Mouse (Mus musculus): Measurements from ENCODE around the gene Itk.

DNA sequence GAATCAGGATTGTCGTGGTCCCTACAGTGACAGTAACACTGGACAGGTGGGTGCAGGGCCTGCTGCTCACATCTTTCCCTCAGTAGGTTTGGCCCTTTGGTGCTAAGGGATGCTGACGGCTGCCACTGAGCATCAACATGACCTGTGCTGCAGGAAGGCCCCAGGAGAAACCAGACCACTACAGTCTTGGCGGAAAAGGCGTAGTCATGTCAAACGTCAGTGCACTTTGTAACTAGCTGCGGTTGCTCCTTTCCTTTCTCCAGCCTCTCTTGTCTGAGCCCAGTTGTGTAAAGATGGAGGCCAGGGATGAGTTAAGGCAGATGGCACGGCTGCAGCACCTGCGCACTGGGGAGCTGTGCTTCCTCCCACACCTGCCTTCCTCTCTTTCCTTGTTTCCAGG lies 14.3 kb downstream of the Itk start:
- no peak for TF ChIP-seq POLR2A (IDR thresholded peaks at IDR 0.05; ENCODE audit: borderline replicate concordance, extremely low read depth, insufficient read depth, insufficient read length, poor library complexity, severe bottlenecking)
- no peak for TF ChIP-seq CTCF (IDR thresholded peaks at IDR 0.05; ENCODE audit: borderline replicate concordance, extremely low read depth, insufficient read depth, insufficient read length)
